In the genomic region with DNA sequence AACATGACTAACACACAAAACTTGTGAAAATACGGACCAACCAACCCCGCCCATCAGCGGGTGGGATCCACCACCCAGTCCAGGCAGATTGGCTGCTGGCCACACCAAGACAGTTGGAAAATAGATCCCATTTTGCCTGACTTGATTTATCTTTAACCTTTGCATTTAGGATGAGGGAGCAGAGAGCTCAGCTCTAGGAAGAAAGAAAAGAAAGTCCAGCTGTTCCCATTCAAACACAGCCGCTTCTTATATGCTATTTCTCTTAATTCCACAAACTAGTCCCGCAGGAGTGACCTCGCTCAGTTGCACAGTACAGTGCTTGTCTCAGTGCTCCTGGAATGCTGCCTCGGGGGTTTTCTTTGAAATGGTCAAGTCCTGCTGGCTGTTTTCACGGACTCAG, we compare ENCODE assay signal across 14 mouse cellular contexts.
A peak's percentile ranks its signal among the peaks of the same experiment; 100 is the strongest.
DNase-seq lines count a peak whose midpoint lies in the region; TF ChIP-seq lines count a peak whose summit lies in the region.
"Had no signal": no experiment of that assay in that cellular context is flagged by ENCODE, and none has a peak within 500 bp of the region (broad histone marks: within the 10 kb centered on the region; RNA-seq: fewer than 3 reads in every experiment).

No protein-coding gene starts in this region.

- no peak for TF ChIP-seq POLR2A in kidney, adult 2 months (IDR thresholded peaks at IDR 0.05; ENCODE audit: low read depth, low read length)

- H3K4me1 ChIP-seq in heart, embryonic 10.5 days = peaks cover 5% of the 10 kb centered on the region; the same call in 1 of the 2 replicates
- 0 out of 2 replicates have a peak, but pooled peaks cover 4% of the 10 kb centered on the region for H3K4me1 ChIP-seq in kidney, adult 2 months (ENCODE audit: control insufficient read depth, insufficient read depth, low read length)
- H3K4me1 ChIP-seq: intestine, embryonic 15.5 days had no signal

- H3K27me3 ChIP-seq in heart, embryonic 10.5 days (ENCODE audit: insufficient read depth, poor library complexity, severe bottlenecking) = no peaks in the 10 kb centered on the region
- no peaks in the 10 kb centered on the region for H3K27me3 ChIP-seq in kidney, adult 2 months (replicated peaks; ENCODE audit: control insufficient read depth, insufficient read depth, low read length)
- H3K27me3 ChIP-seq: heart, embryonic 13.5 days; intestine, embryonic 15.5 days had no signal

- H3K9me3 ChIP-seq in heart, embryonic 10.5 days = no peaks in the 10 kb centered on the region
- H3K9me3 ChIP-seq: intestine, embryonic 15.5 days had no signal

- DNase-seq in heart, adult 11 months = peak; percentile 95
- DNase-seq in heart, embryonic 10.5 days (ENCODE audit: low spot score) = no peak
- peak; percentile 57 for DNase-seq in adrenal gland, postnatal 25 days
- DNase-seq in kidney, adult 2 months = peak; percentile 31
- peak; percentile 19 for DNase-seq in mesoderm, embryonic 11.5 days (ENCODE audit: low read depth, low spot score)
- no peak for DNase-seq in layer of hippocampus, postnatal 25 days (ENCODE audit: extremely low spot score in 1 of 2, low spot score in 1 of 2)
- no peak for DNase-seq in spleen, adult 12 weeks (ENCODE audit: low spot score)
- DNase-seq in embryo, embryonic 9.5 days (ENCODE audit: extremely low spot score) = no peak
- DNase-seq: cerebellum, adult 18-20 months; liver, postnatal 0 days; right cerebral cortex, postnatal 4 days had no signal

- H3K27ac ChIP-seq in heart, embryonic 10.5 days = no peak overlapping the region
- H3K27ac ChIP-seq in kidney, adult 2 months (ENCODE audit: insufficient read depth, low read depth, low read length) = no peak overlapping the region
- H3K27ac ChIP-seq: heart, embryonic 13.5 days had no signal

- no peak overlapping the region for H3K4me3 ChIP-seq in heart, embryonic 10.5 days
- no peak overlapping the region for H3K4me3 ChIP-seq in kidney, adult 2 months (ENCODE audit: insufficient read depth, low read depth, low read length)
- H3K4me3 ChIP-seq: erythroblast, embryonic 14.5 days; heart, embryonic 13.5 days; intestine, embryonic 15.5 days had no signal

- 72% methylated on average over 8 of the region's 8 CpGs for WGBS in heart, embryonic 10.5 days
- 48% methylated on average over 8 of the region's 8 CpGs for WGBS in kidney, adult 2 months

- no peak for TF ChIP-seq CTCF in kidney, adult 2 months (conservative IDR thresholded peaks at IDR 0.05; ENCODE audit: insufficient read depth, insufficient read length, low read depth, low read length)

- H3K36me3 ChIP-seq in heart, embryonic 10.5 days = no peaks in the 10 kb centered on the region
- H3K36me3 ChIP-seq in kidney, adult 2 months (ENCODE audit: control insufficient read depth, insufficient read depth, low read length) = no peaks in the 10 kb centered on the region
- H3K36me3 ChIP-seq: heart, embryonic 13.5 days; intestine, embryonic 15.5 days had no signal

Comparison
In these comparisons a context has a peak if more than half of its experiments do, and no peak if none do; other contexts are left out.
1. DNase-seq: peak in heart, adult 11 months (single experiment), adrenal gland, postnatal 25 days (single experiment), kidney, adult 2 months (single experiment) and mesoderm, embryonic 11.5 days (single experiment); none in heart, embryonic 10.5 days (single experiment), layer of hippocampus, postnatal 25 days (0 of 2), spleen, adult 12 weeks (single experiment) and embryo, embryonic 9.5 days (single experiment).